ENCODE assay signal across 13 mouse cellular contexts in genomic region chr2:32047323-32047722, GRCm38 (mm10). TPM values are rescaled to one million over a fixed set of nuclear protein-coding genes. Genes with fewer than 3 reads are reported as not detected.
DNase-seq lines count a peak whose midpoint lies in the region; ATAC-seq lines count a peak whose summit lies in the region.
"Had no signal": no experiment of that assay in that cellular context is flagged by ENCODE, and none has a peak within 500 bp of the region (broad histone marks: within the 10 kb centered on the region; RNA-seq: fewer than 3 reads in every experiment).

No protein-coding gene starts in this region.

- H3K27me3 ChIP-seq in heart, embryonic 12.5 days (replicated peaks), result no peaks in the 10 kb centered on the region
- H3K27me3 ChIP-seq: CH12.LX; embryonic facial prominence, embryonic 13.5 days had no signal

- no peak overlapping the region for H3K4me2 ChIP-seq in heart, embryonic 12.5 days
- H3K4me2 ChIP-seq: embryonic facial prominence, embryonic 13.5 days had no signal

- peaks cover 78% of the 10 kb centered on the region for H3K36me3 ChIP-seq in heart, embryonic 12.5 days

- peak overlapping the region; percentile 63 for H3K27ac ChIP-seq in heart, embryonic 12.5 days (ENCODE audit: poor library complexity, severe bottlenecking)
- H3K27ac ChIP-seq: embryonic facial prominence, embryonic 13.5 days; hindbrain, embryonic 10.5 days; kidney, postnatal 0 days had no signal

- no peaks in the 10 kb centered on the region for H3K9me3 ChIP-seq in heart, embryonic 12.5 days (replicated peaks)
- H3K9me3 ChIP-seq: embryonic facial prominence, embryonic 13.5 days; hindbrain, embryonic 10.5 days had no signal

- peaks cover 55% of the 10 kb centered on the region for H3K4me1 ChIP-seq in heart, embryonic 12.5 days (replicated peaks)
- H3K4me1 ChIP-seq: embryonic facial prominence, embryonic 13.5 days; hindbrain, embryonic 10.5 days had no signal

- intact Hi-C loops in heart, postnatal 36 days (cut with DNase I), result no loop called here

- H3K9ac ChIP-seq in heart, embryonic 12.5 days, result 0 out of 2 replicates have a peak overlapping the region, but pooled peaks have one; percentile 16
- H3K9ac ChIP-seq: embryonic facial prominence, embryonic 13.5 days had no signal

- H3K4me3 ChIP-seq in heart, embryonic 12.5 days, result no peak overlapping the region
- H3K4me3 ChIP-seq: embryonic facial prominence, embryonic 13.5 days; hindbrain, embryonic 10.5 days had no signal

- DNase-seq in heart, postnatal 36 days, result no peak
- DNase-seq in CD4-positive helper T cell, adult 2 months (ENCODE audit: low read depth, low spot score), result peak; percentile 68
- DNase-seq in NIH3T3 (ENCODE audit: low read depth), result peak; percentile 8
- peak; percentile 79 to 87 for DNase-seq in thymus, adult 18-20 months
- DNase-seq in urinary bladder, postnatal 10 days (ENCODE audit: low spot score), result no peak
- no peak for DNase-seq in gastrocnemius, adult 8-10 months (ENCODE audit: low spot score in 2 of 2)
- DNase-seq: liver had no signal

- 80% methylated on average over 10 of the region's 10 CpGs for WGBS in heart, embryonic 12.5 days

- no peak for ATAC-seq in heart, embryonic 12.5 days (ENCODE audit: insufficient number of reproducible peaks, low FRiP score)
- ATAC-seq: intestine, embryonic 16.5 days had no signal

RNA-seq across cellular contexts. Expression of gene Fam78a, which starts 37.3 kb away (rescaled TPM):
- polyA plus RNA-seq in heart, embryonic 12.5 days (2016; fragmentation: Nextera tagmentation; extraction: Ambion mirVana), result 48.1 and 50.7 TPM in 2 replicates
- total RNA-seq in heart, postnatal 36 days (2021), result 10 to 100 TPM; 14.3 to 15.8 TPM
- total RNA-seq in gastrocnemius, adult 8-10 months (2022), result 10 to 100 TPM; 10.8 to 17.5 (median 14.9) TPM

RNA-seq across cellular contexts. Expression of gene Plpp7, which starts 48.0 kb away (rescaled TPM):
- polyA plus RNA-seq in heart, embryonic 12.5 days (2016; fragmentation: Nextera tagmentation; extraction: Ambion mirVana), result 11.4 and 13.6 TPM in 2 replicates
- 10 to 100 TPM; 24.7 to 32.1 TPM for total RNA-seq in heart, postnatal 36 days (2021)
- total RNA-seq in gastrocnemius, adult 8-10 months (2022), result 100 to 1,000 TPM in 3 of 4 experiments, 10 to 100 TPM in 1; 99.5 to 130 (median 113) TPM

Comparison
In these comparisons a context has a peak if more than half of its experiments do, and no peak if none do; other contexts are left out.
1. DNase-seq: peak in CD4-positive helper T cell, adult 2 months (single experiment), NIH3T3 (single experiment) and thymus, adult 18-20 months (2 of 2); none in heart, postnatal 36 days (0 of 2), urinary bladder, postnatal 10 days (single experiment) and gastrocnemius, adult 8-10 months (0 of 2).